Mouse (Mus musculus) ES-E14 (cell line): ENCODE data around the gene Klk7. TPM values are rescaled to one million over a fixed set of nuclear protein-coding genes. Genes with fewer than 3 reads are reported as not detected.

Experiments
- DNase-seq: peaks from one replicate; pipeline ENCODE4 v3.0.0-alpha.2; 2013; ENCODE audit warnings: low read depth, low spot score
- H3K27ac ChIP-seq: 2 replicates; pipeline ENCODE4 v1.5.1; 2012; ENCODE audit warnings: low read depth, mild to moderate bottlenecking, low read length, moderate library complexity, mixed read lengths; ENCODE audit not compliant: poor library complexity, insufficient read depth, severe bottlenecking
- H3K36me3 ChIP-seq: 2 replicates; pipeline ENCODE4 v1.6.1; 2012; ENCODE audit warnings: mild to moderate bottlenecking, low read length, moderate library complexity, mixed read lengths; ENCODE audit not compliant: control insufficient read depth, poor library complexity, insufficient read depth, severe bottlenecking
- H3K4me1 ChIP-seq, 2 experiments: fragments of 150-350 bp in 1 of 2; sonication (generic) in 1 of 2; 2 replicates each; pipeline ENCODE4 v1.6.1; 2012; ENCODE audit warnings: low read length in 2 of 2, mild to moderate bottlenecking in 1 of 2, mixed read lengths in 1 of 2; ENCODE audit not compliant: control insufficient read depth in 2 of 2, insufficient read depth in 2 of 2, poor library complexity in 1 of 2
- H3K4me3 ChIP-seq, 2 experiments: fragments of 150-350 bp in 1 of 2; sonication (generic) in 1 of 2; 2 replicates each; pipeline ENCODE4 v1.5.1; 2012; ENCODE audit warnings: low read length in 2 of 2, low read depth in 1 of 2, mild to moderate bottlenecking in 1 of 2, mixed read lengths in 1 of 2; ENCODE audit not compliant: insufficient read depth in 1 of 2, poor library complexity in 1 of 2, severe bottlenecking in 1 of 2
- H3K9ac ChIP-seq: 2 replicates; pipeline ENCODE4 v1.6.1; 2012; ENCODE audit warnings: low read depth, mild to moderate bottlenecking, low read length, mixed read lengths; ENCODE audit not compliant: poor library complexity, insufficient read depth, severe bottlenecking
- H3K9me3 ChIP-seq: fragments of 150-350 bp; sonication (generic); 2 replicates; pipeline ENCODE4 v1.6.1; 2012; ENCODE audit warnings: low read depth, mild to moderate bottlenecking, low read length; ENCODE audit not compliant: control insufficient read depth, insufficient read depth
- CHD2 ChIP-seq: IDR thresholded peaks from 2 replicates; pipeline ENCODE4 v1.6.1; 2014; ENCODE audit warnings: mild to moderate bottlenecking, low read depth, low read length, inconsistent platforms
- HCFC1 ChIP-seq: IDR thresholded peaks from 2 replicates; pipeline ENCODE4 v1.6.1; 2012; ENCODE audit warnings: low read length, inconsistent platforms, borderline replicate concordance; ENCODE audit not compliant: insufficient read depth
- MAFK ChIP-seq: IDR thresholded peaks from 2 replicates; pipeline ENCODE4 v1.6.1; 2014; ENCODE audit warnings: mild to moderate bottlenecking, low read depth, low read length, inconsistent platforms; ENCODE audit not compliant: insufficient read depth
- ZC3H11A ChIP-seq: IDR thresholded peaks from 2 replicates; pipeline ENCODE4 v1.6.1; 2012; ENCODE audit warnings: low read depth, mild to moderate bottlenecking, inconsistent platforms, low read length, borderline replicate concordance
- ZNF384 ChIP-seq: IDR thresholded peaks from 2 replicates; pipeline ENCODE4 v1.6.1; 2012; ENCODE audit warnings: low read depth, low read length, inconsistent platforms
- in situ Hi-C, 2 experiments: fragments of 600-800 bp; cut with MboI; formaldehyde crosslinking; loops; one replicate each; pipeline ENCODE4 v1.15.1; 2025; ENCODE audit warnings: low sequenced_read_pairs in 2 of 2, inconsistent platforms in 1 of 2; ENCODE audit not compliant: unreplicated experiment in 2 of 2
- total RNA-seq: library from RNA; depleted of rRNA; stranded (reverse); fragments of 300-350 nt; gene quantifications from 2 replicates; pipeline ENCODE4 v1.2.3, GENCODE M21; 2012

Klk7 gene
- total RNA-seq, 1 experiment: 0.49 TPM

- in situ Hi-C loops: no loop called here
- TF ChIP-seq MAFK (no peak), ZC3H11A (no peak), HCFC1 (no peak), CHD2 (no peak), ZNF384 (no peak)
These were observed 30.6 kb downstream of the Klk7 start, which contains the start of gene Klk5 for GRCm38 (mm10) chr7:43841701-43842100. Klk5 (plus strand) TSS chr7:43841971.

GRCm38 (mm10) chr7:43843801-43844200, 32.7 kb downstream of the Klk7 start:
- TF ChIP-seq ZC3H11A (no peak), MAFK (no peak), CHD2 (no peak), ZNF384 (no peak), HCFC1 (no peak)
- no peak overlapping the region for H3K27ac ChIP-seq
- H3K9me3 ChIP-seq: no peaks in the 10 kb centered on the region
- no peak overlapping the region for H3K9ac ChIP-seq
- no peak overlapping the region for H3K4me3 ChIP-seq
- in situ Hi-C loops: no loop called here
- DNase-seq: no peak
- H3K4me1 ChIP-seq: no peaks in the 10 kb centered on the region
- no peaks in the 10 kb centered on the region for H3K36me3 ChIP-seq

More at GRCm38 (mm10) chr7:43841701-43842100, 30.6 kb downstream of the Klk7 start, which contains the start of gene Klk5:
- H3K4me1 ChIP-seq: no peaks in the 10 kb centered on the region
- H3K36me3 ChIP-seq: no peaks in the 10 kb centered on the region
- no peak within 1 kb of the TSS for H3K9ac ChIP-seq
- no peak within 1 kb of the TSS for H3K4me3 ChIP-seq
- no peaks in the 10 kb centered on the region for H3K9me3 ChIP-seq
- no peak within 1 kb of the TSS for H3K27ac ChIP-seq
- no peak for DNase-seq

- in situ Hi-C loops: no loop called here
- Histone ChIP-seq H3K9me3 (no peaks in the 10 kb centered on the region), H3K4me3 (no peak overlapping the region), H3K4me1 (peaks cover 2 to 13% of the 10 kb centered on the region in 2 experiments; a peak in 2 of 4 replicates), H3K27ac (no peak overlapping the region), H3K9ac (no peak overlapping the region), H3K36me3 (no peaks in the 10 kb centered on the region)
- TF ChIP-seq MAFK: no peak
- no peak for TF ChIP-seq HCFC1
- no peak for TF ChIP-seq ZC3H11A
- no peak for TF ChIP-seq CHD2
- no peak for TF ChIP-seq ZNF384
- no peak for DNase-seq
These were observed 40.5 kb downstream of the Klk7 start for GRCm38 (mm10) chr7:43851616-43852015.

- no peak overlapping the region for H3K27ac ChIP-seq
- in situ Hi-C loops: no loop called here
These were observed 43.7 kb downstream of the Klk7 start for GRCm38 (mm10) chr7:43854642-43855380.

More at GRCm38 (mm10) chr7:43854642-43855380, 43.7 kb downstream of the Klk7 start:
- H3K4me3 ChIP-seq: no peak overlapping the region
- peaks cover 4 to 15% of the 10 kb centered on the region in 2 experiments; a peak in 2 of 4 replicates for H3K4me1 ChIP-seq
- H3K9me3 ChIP-seq: no peaks in the 10 kb centered on the region
- no peak overlapping the region; the same call in 1 of the 2 replicates for H3K9ac ChIP-seq
- no peak for DNase-seq
- TF ChIP-seq ZNF384: no peak
- no peak for TF ChIP-seq ZC3H11A
- no peak for TF ChIP-seq CHD2
- TF ChIP-seq HCFC1: no peak
- no peak for TF ChIP-seq MAFK
- no peaks in the 10 kb centered on the region for H3K36me3 ChIP-seq
